Mouse (Mus musculus) urinary bladder, adult 18-20 months (tissue): ENCODE measurements at regions not wholly inside any gene's neighbourhood (a gene's known extent, or its start where the extent isn't known, plus 50 kb on each side); places are given as distances from the start of the nearest gene placed in this dataset.

ENCODE experiments used
- DNase-seq, 2 experiments: peaks; one replicate each; pipeline ENCODE4 v3.0.0; 2022; ENCODE audit warnings: low spot score in 2 of 2, mixed read lengths in 2 of 2

GRCm38 (mm10) chr2:115119429-115120205, 461.9 kb upstream of the BC052040 start:
- DNase-seq = no peak

- DNase-seq = no peak
Measured at GRCm38 (mm10) chr2:115120206-115120503, 461.4 kb upstream of the BC052040 start.

GRCm38 (mm10) chr2:115126625-115127369, 454.7 kb upstream of the BC052040 start:
- no peak for DNase-seq

- no peak for DNase-seq
Measured at GRCm38 (mm10) chr2:115131746-115132145, 449.8 kb upstream of the BC052040 start.

GRCm38 (mm10) chr2:115132165-115132592, 449.3 kb upstream of the BC052040 start:
- no peak for DNase-seq

- DNase-seq = no peak
Measured at GRCm38 (mm10) chr2:115141416-115141815, 440.1 kb upstream of the BC052040 start.

- DNase-seq = no peak
Measured at GRCm38 (mm10) chr2:115172111-115172510, 409.4 kb upstream of the BC052040 start.

GRCm38 (mm10) chr2:115177076-115177475, 404.4 kb upstream of the BC052040 start:
- no peak for DNase-seq

GRCm38 (mm10) chr2:115177896-115178295, 403.6 kb upstream of the BC052040 start:
- no peak for DNase-seq

GRCm38 (mm10) chr2:115211191-115211590, 370.3 kb upstream of the BC052040 start:
- no peak for DNase-seq

GRCm38 (mm10) chr2:115213181-115213970, 368.1 kb upstream of the BC052040 start:
- DNase-seq = no peak

- no peak for DNase-seq
Measured at GRCm38 (mm10) chr2:115214292-115214691, 367.2 kb upstream of the BC052040 start.

GRCm38 (mm10) chr2:115230041-115230440, 351.5 kb upstream of the BC052040 start:
- DNase-seq = no peak

GRCm38 (mm10) chr2:115247673-115248072, 333.8 kb upstream of the BC052040 start:
- no peak for DNase-seq

GRCm38 (mm10) chr2:115250019-115250807, 331.3 kb upstream of the BC052040 start:
- DNase-seq = no peak

- DNase-seq = no peak
Measured at GRCm38 (mm10) chr2:115257391-115257790, 324.1 kb upstream of the BC052040 start.

- DNase-seq = no peak
Measured at GRCm38 (mm10) chr2:115268247-115268646, 313.3 kb upstream of the BC052040 start.

- no peak for DNase-seq
Measured at GRCm38 (mm10) chr2:115277421-115277820, 304.1 kb upstream of the BC052040 start.

- DNase-seq = no peak
Measured at GRCm38 (mm10) chr2:115293020-115293419, 288.5 kb upstream of the BC052040 start.

GRCm38 (mm10) chr2:115297463-115297862, 284.1 kb upstream of the BC052040 start:
- no peak for DNase-seq

GRCm38 (mm10) chr2:115307248-115307647, 274.3 kb upstream of the BC052040 start:
- DNase-seq = no peak
